Mouse (Mus musculus) c-Kit-positive CD71-positive TER-119-negative erythroid progenitor cells, embryonic 14.5 days (primary cell): Measurements from ENCODE around the gene Kif27.

Experiments used
- DNase-seq: peaks from one replicate; pipeline ENCODE4 v3.0.0-alpha.2; 2013; ENCODE audit warnings: low read depth

Kif27 gene

GRCm38 (mm10) chr13:58364353-58365175, 5.6 kb upstream of the Kif27 start:
- DNase-seq: no peak

- no peak for DNase-seq
Measured at GRCm38 (mm10) chr13:58359304-58359653, 357 bp upstream of the Kif27 start.

- DNase-seq: no peak
Measured at GRCm38 (mm10) chr13:58352996-58353395, 5.9 kb downstream of the Kif27 start.

- DNase-seq: no peak
Measured at GRCm38 (mm10) chr13:58350606-58351005, 8.3 kb downstream of the Kif27 start.

- DNase-seq: no peak
Measured at GRCm38 (mm10) chr13:58344505-58344904, 14.4 kb downstream of the Kif27 start.

GRCm38 (mm10) chr13:58337456-58337855, 21.5 kb downstream of the Kif27 start:
- DNase-seq: no peak

DNA sequence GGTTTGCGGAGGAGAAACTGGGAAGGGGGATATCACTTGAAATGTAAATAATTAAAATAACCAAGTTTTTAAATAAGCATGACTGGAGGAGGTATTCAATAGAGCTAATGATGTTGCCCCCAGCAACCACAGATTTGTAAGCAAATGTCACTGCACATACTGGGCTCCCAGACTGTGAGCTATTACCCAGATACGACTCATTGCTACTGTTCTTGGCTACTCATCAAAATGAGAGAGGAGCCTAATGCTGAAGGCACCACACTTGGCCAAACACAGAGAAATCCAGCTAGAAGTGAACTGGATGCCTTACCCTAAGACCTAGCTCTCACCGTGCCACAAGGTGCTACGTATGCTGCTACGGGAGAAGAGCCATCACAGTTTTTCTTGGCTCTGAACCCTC, 24.8 kb downstream of the Kif27 start:
- no peak for DNase-seq

DNA sequence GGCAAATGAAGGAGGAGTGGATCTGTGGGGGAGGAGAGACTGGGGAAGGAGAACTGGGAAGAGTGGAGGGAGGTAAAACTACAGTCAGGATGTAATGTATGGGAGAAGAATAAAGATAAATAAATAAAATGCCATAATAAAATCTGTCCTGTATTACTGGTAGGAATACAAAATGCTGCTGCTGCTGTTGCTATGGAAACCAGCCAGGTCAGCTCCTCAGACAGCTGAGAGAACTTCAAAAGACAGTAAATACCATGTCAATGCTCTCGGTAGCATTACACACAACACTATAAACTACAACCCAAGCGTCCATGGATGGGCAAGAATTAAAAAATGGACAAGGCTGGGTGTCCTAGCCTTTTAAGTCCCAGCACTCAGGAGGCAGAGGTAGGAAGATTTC, 41.2 kb downstream of the Kif27 start:
- no peak for DNase-seq

DNA sequence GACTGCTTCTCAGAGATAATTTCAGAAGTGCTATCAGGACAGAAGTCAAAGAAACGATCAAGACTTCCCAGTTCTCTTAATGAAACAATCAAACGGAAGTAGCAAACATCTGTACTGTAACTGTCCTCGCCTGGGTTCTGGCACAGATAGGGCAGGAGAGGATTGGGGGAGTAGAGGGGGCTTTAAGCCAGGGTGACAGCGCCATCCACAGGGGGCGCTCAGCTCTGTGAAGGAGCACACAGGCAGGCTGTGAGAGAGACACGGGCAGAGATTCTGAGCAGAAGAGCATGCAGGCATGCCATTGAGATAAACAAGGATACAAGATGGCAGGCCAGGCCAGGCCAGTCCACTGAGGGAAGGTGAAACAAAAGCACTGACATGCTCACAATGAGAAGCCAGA, 43.9 kb downstream of the Kif27 start:
- peak; percentile 28 for DNase-seq

DNA sequence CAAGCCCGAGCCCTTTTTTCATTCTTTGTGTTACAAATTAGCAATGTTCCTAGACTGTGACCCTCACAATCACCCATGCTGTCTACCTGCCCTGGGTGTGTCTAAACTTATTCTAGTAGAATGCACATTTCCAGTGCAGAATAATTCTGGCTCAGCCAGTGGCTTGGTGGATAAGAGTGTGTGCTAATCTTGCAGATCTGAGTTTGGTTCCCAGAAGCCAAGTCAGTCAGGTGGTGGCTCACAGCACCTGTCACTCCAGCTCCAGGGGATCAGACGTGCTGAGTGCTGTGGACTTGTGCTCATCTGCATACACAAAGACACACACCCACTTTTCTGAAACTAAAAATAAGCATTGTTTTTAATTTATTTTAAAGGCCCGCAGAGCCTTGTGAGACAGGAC, 45.2 kb downstream of the Kif27 start:
- DNase-seq: peak; percentile 8

- DNase-seq: no peak
Measured at GRCm38 (mm10) chr13:58311351-58311750, 47.6 kb downstream of the Kif27 start.

GRCm38 (mm10) chr13:58309499-58309898, 49.4 kb downstream of the Kif27 start:
- no peak for DNase-seq

DNA sequence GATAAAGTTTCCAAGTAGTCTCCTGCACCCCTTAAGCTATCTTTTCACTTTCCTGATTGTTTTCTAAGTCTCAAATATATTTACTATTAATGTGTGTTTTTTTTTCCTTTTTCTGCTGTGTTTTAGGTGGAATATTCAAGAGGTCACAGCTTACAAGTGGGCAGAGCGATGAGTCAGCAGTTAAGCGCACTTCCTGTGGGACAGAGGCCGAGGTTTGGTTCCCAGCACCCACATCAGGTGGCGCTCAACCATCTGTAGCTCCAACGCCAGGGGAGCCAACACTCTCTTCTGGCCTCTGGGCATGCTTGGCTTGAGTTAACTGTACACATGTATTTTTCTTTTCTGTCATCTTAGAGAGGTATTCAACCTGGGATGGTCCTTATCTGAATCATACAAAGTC, 51.5 kb downstream of the Kif27 start:
- no peak for DNase-seq

GRCm38 (mm10) chr13:58305230-58305629, 53.7 kb downstream of the Kif27 start:
- DNase-seq: no peak

- no peak for DNase-seq
Measured at GRCm38 (mm10) chr13:58302421-58303145, 56.3 kb downstream of the Kif27 start.

DNA sequence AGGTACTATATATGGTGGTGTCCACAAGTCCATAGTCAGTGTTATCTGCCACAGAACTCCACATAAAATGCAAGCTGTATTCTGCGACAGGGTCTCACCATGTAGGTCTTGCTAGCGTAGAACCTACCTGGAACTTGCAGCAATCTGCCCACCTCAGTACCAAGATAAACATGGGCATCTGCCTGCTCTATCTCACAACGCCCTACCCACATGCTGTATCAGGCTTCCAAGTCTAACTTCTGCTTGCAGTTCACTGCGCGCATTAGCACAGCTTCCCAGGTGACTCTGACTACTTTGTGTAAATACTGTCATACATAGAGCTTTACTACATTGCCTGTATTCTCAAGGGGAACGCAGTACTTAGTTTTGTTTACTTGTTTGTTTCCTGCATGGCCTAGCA, 57.0 kb downstream of the Kif27 start:
- no peak for DNase-seq

- DNase-seq: no peak
Measured at GRCm38 (mm10) chr13:58298756-58299155, 60.2 kb downstream of the Kif27 start.

GRCm38 (mm10) chr13:58295582-58295981, 63.3 kb downstream of the Kif27 start:
- DNase-seq: no peak

- DNase-seq: no peak
Measured at GRCm38 (mm10) chr13:58292811-58293210, 66.1 kb downstream of the Kif27 start.

GRCm38 (mm10) chr13:58289308-58289707, 69.6 kb downstream of the Kif27 start:
- DNase-seq: no peak

GRCm38 (mm10) chr13:58287822-58288221, 71.1 kb downstream of the Kif27 start:
- peak; percentile 76 for DNase-seq

GRCm38 (mm10) chr13:58283466-58283865, 75.5 kb downstream of the Kif27 start:
- no peak for DNase-seq

GRCm38 (mm10) chr13:58281936-58282335, 77.0 kb downstream of the Kif27 start:
- DNase-seq: no peak

GRCm38 (mm10) chr13:58280528-58280927, 78.4 kb downstream of the Kif27 start:
- no peak for DNase-seq
